Mouse (Mus musculus) spleen, adult 2 months (tissue): ENCODE data around the gene Gpr3.

Experiments used
- CTCF ChIP-seq: fragments of 200-500 bp; IDR thresholded peaks from 2 replicates; pipeline ENCODE4 v1.5.1; 2011; ENCODE audit warnings: mild to moderate bottlenecking, inconsistent platforms; ENCODE audit not compliant: insufficient read depth, insufficient read length, insufficient replicate concordance; ENCODE audit errors: extremely low read depth
- POLR2A ChIP-seq: fragments of 200-500 bp; IDR thresholded peaks from 2 replicates; pipeline ENCODE4 v1.6.1; 2011; ENCODE audit warnings: low read depth, low read length, inconsistent platforms

- TF ChIP-seq POLR2A, result no peak
- peak; percentile 95 for TF ChIP-seq CTCF
Measured at GRCm38 (mm10) chr4:133209366-133209765, 3.0 kb downstream of the Gpr3 start.
